Mouse (Mus musculus) lung, adult 2 months (tissue): Measurements from ENCODE around the gene Tmem63a.

Source experiments
- CTCF ChIP-seq: fragments of 200-500 bp; IDR thresholded peaks from 2 replicates; pipeline ENCODE4 v1.5.1; 2011; ENCODE audit warnings: mild to moderate bottlenecking, low read length, control low read depth; ENCODE audit not compliant: insufficient read depth
- POLR2A ChIP-seq: fragments of 200-500 bp; IDR thresholded peaks from 2 replicates; pipeline ENCODE4 v1.6.1; 2011; ENCODE audit warnings: low read depth, mild to moderate bottlenecking, control low read depth, low read length, borderline replicate concordance; ENCODE audit errors: extremely low read depth

DNA sequence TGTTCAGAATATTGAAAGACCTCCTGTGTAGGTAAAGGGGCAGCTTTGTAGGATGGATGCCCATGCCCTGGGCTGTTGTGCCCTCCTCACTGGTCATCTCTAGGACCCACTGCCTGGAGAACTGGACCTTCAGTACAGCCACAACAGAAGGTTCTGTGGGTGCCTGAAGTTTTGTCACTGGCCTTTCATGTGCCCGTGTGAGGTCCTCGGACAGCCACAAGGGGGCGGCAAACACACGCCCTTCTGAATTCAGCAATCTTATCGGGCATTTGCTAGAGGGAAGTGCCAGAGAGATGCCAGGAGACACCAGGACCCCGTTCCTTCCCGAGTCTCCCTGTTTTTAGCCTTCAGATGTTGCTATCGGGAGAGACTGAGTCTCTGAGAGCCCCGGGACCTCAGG is 45.6 kb downstream of the Tmem63a start:
- TF ChIP-seq CTCF (peak; percentile 91), POLR2A (0 out of 2 replicates have a peak, but pooled peaks have one; percentile 18)
